Mouse (Mus musculus) limb, embryonic 14.5 days (tissue): ENCODE data around the gene E130308A19Rik. TPM values are rescaled to one million over a fixed set of nuclear protein-coding genes. Genes with fewer than 3 reads are reported as not detected.

Experiments
- ATAC-seq: fragments of 200-750 bp; cut with Nextera tagmentation; 2 replicates; pipeline ENCODE4 v1.8.0; 2017; ENCODE audit warnings: low read depth, moderate number of reproducible peaks, moderate TSS enrichment; ENCODE audit not compliant: low FRiP score
- DNase-seq: peaks from one replicate; pipeline ENCODE4 v3.0.0-alpha.2; 2015; ENCODE audit warnings: low spot score
- H3K27ac ChIP-seq: fragments of 300-500 bp; sonication (generic); replicated peaks from 2 replicates; pipeline ENCODE4 v1.5.1; 2014; ENCODE audit warnings: low read depth, mild to moderate bottlenecking, low read length, moderate library complexity, mixed read lengths
- H3K27me3 ChIP-seq: fragments of 300-500 bp; sonication (generic); 2 replicates; pipeline ENCODE4 v1.6.1; 2014; ENCODE audit warnings: low read length, mixed read lengths; ENCODE audit not compliant: control insufficient read depth, insufficient read depth
- H3K36me3 ChIP-seq: fragments of 300-500 bp; sonication (generic); 2 replicates; pipeline ENCODE4 v1.6.1; 2014; ENCODE audit warnings: mild to moderate bottlenecking, low read length, moderate library complexity, mixed read lengths; ENCODE audit not compliant: control insufficient read depth, insufficient read depth
- H3K4me1 ChIP-seq: fragments of 300-500 bp; sonication (generic); 2 replicates; pipeline ENCODE4 v1.6.1; 2014; ENCODE audit warnings: antibody characterized with exemption, low read length, mixed read lengths; ENCODE audit not compliant: control insufficient read depth, insufficient read depth
- H3K4me2 ChIP-seq: fragments of 300-500 bp; sonication (generic); replicated peaks from 2 replicates; pipeline ENCODE4 v1.6.1; 2014; ENCODE audit warnings: low read depth, mild to moderate bottlenecking, low read length, moderate library complexity; ENCODE audit not compliant: severe bottlenecking
- H3K4me3 ChIP-seq: fragments of 300-500 bp; sonication (generic); replicated peaks from 2 replicates; pipeline ENCODE4 v1.5.1; 2014; ENCODE audit warnings: low read length
- H3K9ac ChIP-seq: fragments of 300-500 bp; sonication (generic); 2 replicates; pipeline ENCODE4 v1.6.1; 2014; ENCODE audit warnings: mild to moderate bottlenecking, low read depth, low read length, moderate library complexity; ENCODE audit not compliant: severe bottlenecking
- H3K9me3 ChIP-seq: fragments of 300-500 bp; sonication (generic); 2 replicates; pipeline ENCODE4 v1.6.1; 2016; ENCODE audit warnings: low read length; ENCODE audit not compliant: control insufficient read depth
- POLR2A ChIP-seq: fragments of 200-500 bp; IDR thresholded peaks from 2 replicates; pipeline ENCODE4 v1.8.0; 2012; ENCODE audit warnings: inconsistent platforms, mild to moderate bottlenecking, moderate library complexity, borderline replicate concordance; ENCODE audit not compliant: insufficient read depth, insufficient read length; ENCODE audit errors: extremely low read depth
- WGBS: fragments of 180-500 bp; shearing (Covaris S2); extraction: QIAGEN DNeasy Blood & Tissue Kit; methylation state at CpG from one replicate; pipeline ENCODE4 v1.1.7; 2014; 5-methylcytosine and 5-hydroxymethylcytosine counted together
- polyA plus RNA-seq, 2 experiments: library from polyadenylated mRNA; depleted of rRNA in 1 of 2; stranded (reverse) in 1 of 2; unstranded in 1 of 2; fragments of >200 nt; fragmentation: Nextera tagmentation in 1 of 2; extraction: Ambion mirVana in 1 of 2; gene quantifications; 2 replicates each; pipeline versions ENCODE4 v1.2.1 to v1.2.3; 2012 to 2014

E130308A19Rik gene
- polyA plus RNA-seq, 2 experiments, result 7.6 to 17.6 TPM

DNA sequence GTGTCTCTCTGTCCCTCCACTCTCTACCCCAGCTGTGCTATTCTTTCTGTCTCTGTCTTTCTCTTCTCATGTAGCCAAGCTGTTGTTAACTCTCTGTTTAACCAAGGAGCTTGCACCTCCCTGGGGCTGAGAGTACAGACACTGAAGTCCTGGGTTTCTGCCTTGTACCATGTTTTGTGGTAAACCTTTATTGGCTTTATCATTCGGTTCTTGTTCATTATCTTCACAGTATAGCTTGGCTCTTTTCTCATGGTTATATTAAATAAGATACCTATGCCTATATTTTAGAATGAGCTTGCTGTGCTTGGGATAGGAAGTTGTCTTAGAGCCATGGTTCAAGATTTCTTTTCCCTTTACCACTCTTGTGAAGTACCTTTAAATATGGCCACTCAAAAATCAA lies 8.5 kb downstream of the E130308A19Rik start:
- H3K4me1 ChIP-seq, result no peaks in the 10 kb centered on the region
- H3K4me2 ChIP-seq, result no peak overlapping the region
- DNase-seq (no peak), ATAC-seq (no peak)
- H3K27ac ChIP-seq, result no peak overlapping the region
- no peak overlapping the region for H3K4me3 ChIP-seq
- H3K27me3 ChIP-seq, result no peaks in the 10 kb centered on the region
- H3K9ac ChIP-seq, result no peak overlapping the region
- 83% methylated on average over 1 of the region's 1 CpGs for WGBS
- H3K36me3 ChIP-seq, result no peaks in the 10 kb centered on the region
- no peaks in the 10 kb centered on the region for H3K9me3 ChIP-seq
- TF ChIP-seq POLR2A, result no peak

DNA sequence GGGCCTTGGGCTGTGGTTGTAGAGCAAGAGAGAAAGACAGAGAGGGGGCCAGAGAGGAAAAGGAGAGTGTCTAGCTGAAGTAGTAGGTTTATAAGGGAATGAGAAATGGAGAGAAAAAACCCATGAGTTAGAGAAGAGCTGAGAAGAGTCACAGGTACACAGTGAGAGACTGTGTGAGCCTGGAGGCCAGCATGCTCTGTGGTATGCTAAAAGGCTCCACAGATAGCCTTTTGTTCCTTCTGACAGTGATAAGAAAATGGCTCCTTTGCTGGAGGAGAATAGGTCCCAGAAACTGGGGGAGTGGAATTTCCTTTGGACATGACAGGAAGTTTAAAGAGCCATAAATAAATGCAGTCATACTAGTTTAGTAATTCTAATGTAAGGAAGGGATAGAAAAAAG lies 13.2 kb downstream of the E130308A19Rik start:
- Histone ChIP-seq H3K4me1 (no peaks in the 10 kb centered on the region), H3K9ac (no peak overlapping the region)

DNA sequence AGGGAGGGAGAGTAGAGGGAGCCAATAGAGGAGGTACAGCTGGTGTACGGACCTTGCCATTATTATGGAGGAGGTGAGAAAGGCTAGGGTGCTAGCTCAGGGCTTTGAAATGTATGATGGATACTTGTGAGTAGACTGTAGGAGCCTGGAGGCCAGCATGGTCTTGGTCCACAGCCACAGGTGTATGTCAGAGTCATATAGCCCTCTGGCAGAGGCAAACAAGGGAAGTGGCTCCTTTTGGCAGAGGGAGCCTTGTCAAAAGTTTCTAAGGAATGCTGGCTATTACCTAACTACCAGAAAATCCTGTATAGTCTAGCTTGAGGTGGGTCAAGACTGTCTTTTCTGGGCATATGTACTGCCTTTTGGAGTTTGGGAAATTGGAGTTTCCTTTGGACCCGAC lies 14.7 kb downstream of the E130308A19Rik start:
- H3K4me3 ChIP-seq, result no peak overlapping the region
- no peaks in the 10 kb centered on the region for H3K27me3 ChIP-seq
- no peak overlapping the region for H3K9ac ChIP-seq
- 81% methylated on average over 2 of the region's 2 CpGs for WGBS
- TF ChIP-seq POLR2A, result no peak
- no peaks in the 10 kb centered on the region for H3K36me3 ChIP-seq
- DNase-seq (no peak), ATAC-seq (no peak)
- no peaks in the 10 kb centered on the region for H3K9me3 ChIP-seq
- H3K27ac ChIP-seq, result no peak overlapping the region
- no peaks in the 10 kb centered on the region for H3K4me1 ChIP-seq
- H3K4me2 ChIP-seq, result no peak overlapping the region

More for the DNA sequence above, 13.2 kb downstream of the E130308A19Rik start:
- Histone ChIP-seq H3K9me3 (no peaks in the 10 kb centered on the region), H3K4me2 (no peak overlapping the region), H3K4me3 (no peak overlapping the region), H3K27ac (no peak overlapping the region), H3K36me3 (no peaks in the 10 kb centered on the region), H3K27me3 (no peaks in the 10 kb centered on the region)
- DNase-seq (no peak), ATAC-seq (no peak)
- TF ChIP-seq POLR2A, result no peak

DNA sequence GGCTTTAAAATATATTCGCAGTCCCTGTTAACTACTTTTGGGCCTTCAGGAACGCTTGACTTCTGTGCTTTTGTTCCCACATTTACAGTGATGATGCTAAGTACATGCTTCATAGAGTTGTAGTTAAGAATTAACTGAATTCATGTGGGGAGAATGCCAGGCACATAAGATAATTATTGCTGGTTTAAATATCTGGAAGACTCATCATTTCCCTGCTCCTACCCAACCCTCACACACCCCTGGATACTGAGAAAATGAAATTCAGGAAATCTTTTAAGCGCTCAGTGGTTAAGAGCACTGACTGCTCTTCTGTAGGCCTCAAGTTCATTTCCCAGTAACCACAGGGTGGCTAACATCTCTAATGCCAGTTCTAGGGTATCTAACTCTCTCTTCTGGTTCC lies 16.0 kb downstream of the E130308A19Rik start:
- Histone ChIP-seq H3K4me3 (no peak overlapping the region), H3K36me3 (no peaks in the 10 kb centered on the region), H3K27me3 (no peaks in the 10 kb centered on the region), H3K9ac (no peak overlapping the region), H3K4me1 (no peaks in the 10 kb centered on the region), H3K9me3 (no peaks in the 10 kb centered on the region), H3K27ac (no peak overlapping the region), H3K4me2 (no peak overlapping the region)
- DNase-seq (no peak), ATAC-seq (no peak)
- WGBS, result 73% methylated on average over 3 of the region's 3 CpGs
- TF ChIP-seq POLR2A, result no peak

DNA sequence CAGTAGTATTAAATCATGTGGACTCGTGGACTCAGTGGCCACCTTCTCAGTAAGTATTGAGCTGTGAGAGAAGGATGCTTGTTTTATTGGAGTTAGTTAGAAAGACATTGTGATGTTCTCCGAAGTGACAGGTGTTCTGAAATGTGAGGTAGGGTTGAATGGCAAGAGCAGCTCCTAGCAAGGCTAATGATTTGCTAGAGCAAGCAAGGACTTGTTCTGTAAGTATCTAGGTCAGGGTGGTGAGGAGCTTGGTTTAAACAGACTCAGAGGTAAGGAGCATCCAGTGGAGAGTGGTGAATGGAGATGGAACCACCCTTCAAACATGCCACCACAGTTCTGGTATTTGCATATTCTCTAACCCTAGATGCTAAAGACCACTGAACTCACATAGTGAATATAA lies 16.6 kb downstream of the E130308A19Rik start:
- no peak overlapping the region for H3K27ac ChIP-seq
- H3K36me3 ChIP-seq, result no peaks in the 10 kb centered on the region
- no peaks in the 10 kb centered on the region for H3K4me1 ChIP-seq
- no peak for ATAC-seq
- no peak for TF ChIP-seq POLR2A
- no peaks in the 10 kb centered on the region for H3K27me3 ChIP-seq
- DNase-seq, result no peak
- H3K4me2 ChIP-seq, result no peak overlapping the region
- no peaks in the 10 kb centered on the region for H3K9me3 ChIP-seq
- H3K9ac ChIP-seq, result no peak overlapping the region
- H3K4me3 ChIP-seq, result no peak overlapping the region
- WGBS, result 68% methylated on average over 2 of the region's 2 CpGs

DNA sequence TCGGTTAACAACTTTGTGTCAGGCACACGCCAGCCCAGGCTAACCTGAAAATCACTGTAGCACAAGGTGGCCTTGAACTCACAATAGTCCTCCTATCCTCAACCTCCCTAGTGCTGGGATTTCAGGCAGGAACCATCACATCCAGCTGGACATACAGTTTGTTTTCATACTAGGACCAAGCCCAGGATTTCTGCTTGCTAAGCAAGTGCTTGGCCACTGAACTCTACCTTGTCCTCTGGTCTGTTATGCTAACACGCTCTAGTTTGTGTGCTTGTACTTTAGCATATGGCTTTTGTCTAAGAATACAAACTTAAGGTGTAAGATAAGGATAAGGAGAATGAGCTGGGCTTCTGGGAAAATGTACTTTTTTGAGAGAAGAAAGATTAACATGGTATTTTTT lies 18.4 kb downstream of the E130308A19Rik start:
- H3K4me1 ChIP-seq, result no peaks in the 10 kb centered on the region
- ATAC-seq, result no peak
- H3K27ac ChIP-seq, result no peak overlapping the region
- no peaks in the 10 kb centered on the region for H3K36me3 ChIP-seq
- H3K9ac ChIP-seq, result no peak overlapping the region
- no peaks in the 10 kb centered on the region for H3K27me3 ChIP-seq
- TF ChIP-seq POLR2A, result no peak
- H3K4me2 ChIP-seq, result no peak overlapping the region
- DNase-seq, result no peak
- H3K9me3 ChIP-seq, result no peaks in the 10 kb centered on the region
- no peak overlapping the region for H3K4me3 ChIP-seq
- WGBS, result 76% methylated on average over 3 of the region's 3 CpGs
